Mouse (Mus musculus) lung, adult 2 months (tissue): Measurements from ENCODE around the gene Shisal1. TPM values are rescaled to one million over a fixed set of nuclear protein-coding genes. Genes with fewer than 3 reads are reported as not detected.

ENCODE experiments used
- DNase-seq: peaks from one replicate; pipeline ENCODE4 v3.0.0; 2022
- H3K4me1 ChIP-seq: fragments of 200-500 bp; 2 replicates; pipeline ENCODE4 v1.6.1; 2011; ENCODE audit warnings: low read length; ENCODE audit not compliant: control insufficient read depth, insufficient read depth
- H3K4me3 ChIP-seq: fragments of 200-500 bp; replicated peaks from 2 replicates; pipeline ENCODE3; 2011; ENCODE audit warnings: low read depth, mild to moderate bottlenecking, control low read depth, low read length; ENCODE audit errors: extremely low read depth
- CTCF ChIP-seq: fragments of 200-500 bp; IDR thresholded peaks from 2 replicates; pipeline ENCODE4 v1.5.1; 2011; ENCODE audit warnings: mild to moderate bottlenecking, low read length, control low read depth; ENCODE audit not compliant: insufficient read depth
- POLR2A ChIP-seq: fragments of 200-500 bp; IDR thresholded peaks from 2 replicates; pipeline ENCODE4 v1.6.1; 2011; ENCODE audit warnings: low read depth, mild to moderate bottlenecking, control low read depth, low read length, borderline replicate concordance; ENCODE audit errors: extremely low read depth
- WGBS: fragments of 180-500 bp; shearing (Covaris S2); methylation state at CpG from one replicate; pipeline ENCODE4 v1.1.7; 2018; 5-methylcytosine and 5-hydroxymethylcytosine counted together
- polyA plus RNA-seq: library from polyadenylated mRNA; depleted of rRNA; stranded (reverse); fragments of >200 nt; gene quantifications from 2 replicates; pipeline ENCODE4 v1.2.3, GENCODE M21; 2012

The Shisal1 gene
- polyA plus RNA-seq, 1 experiment = 9.4 TPM

DNA sequence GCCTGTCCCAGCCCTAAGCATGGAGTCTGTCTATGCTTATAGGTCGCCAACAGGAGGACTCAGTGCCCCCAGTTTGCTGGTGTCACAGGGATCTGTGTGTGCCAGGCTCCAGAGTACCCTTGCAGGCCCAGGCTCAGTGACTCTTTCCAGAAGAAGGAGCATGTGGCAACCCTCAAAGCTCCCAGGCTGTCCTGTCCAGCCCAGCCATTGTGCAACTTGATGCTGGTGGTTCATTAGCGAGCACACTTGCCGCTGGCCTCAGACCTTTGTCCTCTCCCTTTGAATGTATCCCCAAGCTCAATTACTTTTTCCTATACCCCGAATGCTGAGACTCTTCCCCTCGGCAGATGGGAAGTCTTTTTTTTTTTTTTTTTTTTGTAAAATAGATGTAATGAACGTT lies 12.1 kb upstream of the Shisal1 start:
- no peak for TF ChIP-seq CTCF
- no peak for TF ChIP-seq POLR2A
- Histone ChIP-seq H3K4me3 (no peak overlapping the region), H3K4me1 (no peaks in the 10 kb centered on the region)
- DNase-seq = no peak
- WGBS = 78% methylated on average over 6 of the region's 6 CpGs

DNA sequence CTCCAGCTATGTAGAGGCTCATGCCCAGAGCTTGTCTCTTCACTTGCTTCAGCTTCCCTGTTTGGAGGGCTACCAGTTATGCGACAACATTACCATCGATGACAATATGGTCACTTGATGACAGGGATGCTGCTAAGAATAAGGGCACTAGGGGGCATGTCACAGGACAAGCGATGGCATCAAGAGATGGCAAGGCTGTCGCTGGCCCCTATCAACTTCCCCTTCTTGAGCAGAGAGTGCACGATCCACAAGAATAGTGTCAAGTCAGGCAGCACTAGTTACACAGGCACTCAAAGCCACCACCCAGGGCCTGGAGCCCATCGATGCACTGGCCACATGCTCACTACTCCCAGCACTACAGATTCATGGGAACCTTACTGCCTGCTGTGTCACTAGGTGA lies 8.4 kb upstream of the Shisal1 start:
- DNase-seq = no peak
- 83% methylated on average over 6 of the region's 6 CpGs for WGBS
- H3K4me1 ChIP-seq = no peaks in the 10 kb centered on the region
- H3K4me3 ChIP-seq = no peak overlapping the region
- TF ChIP-seq CTCF (no peak), POLR2A (no peak)

- WGBS = 76% methylated on average over 2 of the region's 2 CpGs
- TF ChIP-seq POLR2A = no peak
- TF ChIP-seq CTCF = no peak
- H3K4me3 ChIP-seq = no peak overlapping the region
- DNase-seq = no peak
- H3K4me1 ChIP-seq = no peaks in the 10 kb centered on the region
Measured at GRCm38 (mm10) chr15:84453091-84453490, 6.2 kb upstream of the Shisal1 start.

GRCm38 (mm10) chr15:84450441-84451183 lies 3.7 kb upstream of the Shisal1 start:
- WGBS = 2% methylated on average over 21 of the region's 21 CpGs
- no peak for TF ChIP-seq POLR2A
- TF ChIP-seq CTCF = no peak
- peak; percentile 10 for DNase-seq
- Histone ChIP-seq H3K4me3 (no peak overlapping the region), H3K4me1 (no peaks in the 10 kb centered on the region)

DNA sequence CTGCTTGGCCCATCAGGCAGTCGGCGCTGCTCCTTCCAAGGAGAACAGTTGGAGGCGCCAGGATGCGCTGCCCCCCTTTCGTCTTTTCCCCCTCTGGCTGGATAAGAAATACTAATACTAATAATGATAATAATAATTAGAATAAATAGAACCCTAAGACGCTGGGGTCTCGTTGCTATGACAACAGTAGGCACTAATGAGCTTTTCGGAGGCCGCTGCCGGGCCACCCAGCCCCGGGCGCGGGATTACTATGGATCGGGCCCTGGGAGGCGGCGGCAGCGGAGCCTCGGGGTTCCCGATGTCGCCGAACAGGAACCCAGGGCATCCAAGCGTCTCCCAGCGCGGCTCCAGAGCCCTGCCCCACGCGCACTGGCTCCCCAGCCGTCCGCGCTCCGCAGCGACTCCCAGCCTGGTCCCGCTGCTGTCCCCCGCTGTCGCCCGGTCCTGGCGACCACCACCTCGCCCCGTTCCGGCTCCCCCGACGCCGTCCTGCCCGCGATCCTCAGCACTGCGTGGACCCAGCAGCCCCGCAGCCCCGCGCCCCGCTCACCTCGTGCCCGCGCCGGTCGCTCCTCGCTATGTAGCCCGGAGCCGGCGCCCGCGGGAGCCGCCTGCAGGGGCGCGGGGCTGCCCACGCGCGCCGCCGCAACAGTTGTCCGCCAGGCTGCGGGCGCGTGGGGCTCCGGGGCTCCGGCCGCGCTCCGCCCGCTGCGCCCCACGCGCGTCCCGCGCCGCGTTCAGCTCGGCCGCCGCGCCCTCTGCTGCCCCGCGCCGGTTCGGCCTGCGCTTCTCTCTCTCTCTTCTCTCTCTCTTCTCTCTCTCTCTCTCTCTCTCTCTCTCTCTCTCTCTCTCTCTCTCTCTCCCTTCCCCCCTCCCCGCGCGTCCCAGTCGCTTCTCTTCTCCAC lies 833 bp downstream of the Shisal1 start:
- no peak for DNase-seq
- 3% methylated on average over 90 of the region's 99 CpGs for WGBS
- TF ChIP-seq POLR2A = no peak
- TF ChIP-seq CTCF = no peak
- Histone ChIP-seq H3K4me3 (peak overlapping the region; percentile 14), H3K4me1 (no peaks in the 10 kb centered on the region)

DNA sequence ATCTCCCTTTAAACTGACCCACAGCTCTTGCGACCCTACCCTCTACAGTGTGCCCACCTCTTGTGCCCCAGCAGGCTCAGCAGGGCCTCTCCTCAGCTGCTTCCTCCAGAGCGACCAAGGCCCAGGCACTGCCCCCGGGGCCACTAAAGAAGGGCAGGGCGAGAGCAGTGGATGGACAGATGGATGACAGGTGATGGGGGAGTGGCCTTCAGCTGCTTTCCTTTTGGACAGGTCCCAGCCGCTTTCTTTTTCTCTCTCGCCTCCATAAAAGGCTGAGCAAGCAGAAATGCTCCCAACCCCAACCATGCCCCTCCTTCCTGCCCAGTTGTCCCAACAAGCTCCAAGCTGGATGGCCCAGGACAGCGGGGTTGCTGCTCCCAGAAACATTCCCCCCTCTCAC lies 2.7 kb downstream of the Shisal1 start:
- DNase-seq = no peak
- TF ChIP-seq CTCF = no peak
- no peak for TF ChIP-seq POLR2A
- 46% methylated on average over 7 of the region's 7 CpGs for WGBS

GRCm38 (mm10) chr15:84443631-84444030 lies 3.3 kb downstream of the Shisal1 start:
- Histone ChIP-seq H3K4me1 (no peaks in the 10 kb centered on the region), H3K4me3 (no peak overlapping the region)
- no peak for DNase-seq
- no peak for TF ChIP-seq POLR2A
- no peak for TF ChIP-seq CTCF
- 55% methylated on average over 10 of the region's 10 CpGs for WGBS

More for the DNA sequence above, 2.7 kb downstream of the Shisal1 start:
- Histone ChIP-seq H3K4me3 (no peak overlapping the region), H3K4me1 (no peaks in the 10 kb centered on the region)

DNA sequence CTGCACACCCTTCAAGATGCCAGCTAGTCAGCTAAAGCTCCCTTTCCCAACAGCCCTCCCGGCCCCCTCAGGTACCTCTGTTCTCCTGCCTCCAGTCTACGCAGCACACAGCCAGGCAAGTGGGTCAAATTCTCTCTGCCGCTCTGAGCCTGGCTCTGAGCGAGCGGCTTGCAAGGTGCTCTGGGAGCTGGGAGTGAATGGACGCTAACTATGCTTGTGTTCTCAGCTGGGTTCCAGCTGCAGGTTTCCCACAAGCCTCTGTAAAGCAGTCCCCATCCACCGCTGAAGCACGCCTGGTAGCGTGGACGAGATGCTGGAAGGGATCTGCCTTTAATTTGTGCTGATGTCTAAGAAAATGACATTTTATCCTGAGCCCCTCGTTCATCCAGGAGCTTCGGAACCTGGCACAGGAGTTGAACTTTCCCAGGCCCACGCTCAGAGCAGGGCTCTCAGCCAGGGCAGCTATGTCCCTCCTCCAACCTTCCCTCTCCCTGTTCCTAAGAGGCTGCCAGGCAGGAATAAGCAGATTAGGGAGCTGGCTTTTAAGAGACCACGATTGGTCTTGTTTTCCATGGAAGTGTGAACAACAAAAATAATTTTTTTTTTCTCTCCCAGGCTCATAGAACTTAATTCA lies 5.1 kb downstream of the Shisal1 start:
- no peak for DNase-seq
- WGBS = 62% methylated on average over 14 of the region's 14 CpGs
- Histone ChIP-seq H3K4me1 (no peaks in the 10 kb centered on the region), H3K4me3 (no peak overlapping the region)
- TF ChIP-seq CTCF = no peak
- no peak for TF ChIP-seq POLR2A

GRCm38 (mm10) chr15:84440820-84441219 lies 6.1 kb downstream of the Shisal1 start:
- H3K4me1 ChIP-seq = no peaks in the 10 kb centered on the region
- 33% methylated on average over 3 of the region's 3 CpGs for WGBS
- DNase-seq = no peak
- H3K4me3 ChIP-seq = no peak overlapping the region
- no peak for TF ChIP-seq CTCF
- no peak for TF ChIP-seq POLR2A

GRCm38 (mm10) chr15:84433586-84434185 lies 13.2 kb downstream of the Shisal1 start:
- DNase-seq = no peak
- no peak overlapping the region for H3K4me3 ChIP-seq
- whole genome bisulfite sequencing = 81% methylated on average over 10 of the region's 10 CpGs
- no peak for TF ChIP-seq CTCF
- TF ChIP-seq POLR2A = no peak
- no peaks in the 10 kb centered on the region for H3K4me1 ChIP-seq
